Mouse (Mus musculus) brain, embryonic 14.5 days (tissue): Measurements from ENCODE around the gene Foxc2.

Source experiments
- CTCF ChIP-seq: fragments of 200-500 bp; IDR thresholded peaks from 2 replicates; pipeline ENCODE4 v1.5.1; 2012; ENCODE audit warnings: inconsistent platforms, mild to moderate bottlenecking, moderate library complexity, borderline replicate concordance; ENCODE audit not compliant: insufficient read depth, insufficient read length; ENCODE audit errors: extremely low read depth
- POLR2A ChIP-seq: fragments of 200-500 bp; IDR thresholded peaks from 2 replicates; pipeline ENCODE4 v1.6.1; 2012; ENCODE audit warnings: mild to moderate bottlenecking, inconsistent platforms, borderline replicate concordance; ENCODE audit not compliant: poor library complexity, insufficient read depth, insufficient read length, severe bottlenecking; ENCODE audit errors: extremely low read depth

GRCm38 (mm10) chr8:121074848-121075145 is 41.2 kb upstream of the Foxc2 start:
- no peak for TF ChIP-seq CTCF
- TF ChIP-seq POLR2A = no peak
